Mouse (Mus musculus): ENCODE results near the gene Erich3. TPM values are rescaled to one million over a fixed set of nuclear protein-coding genes. Genes with fewer than 3 reads are reported as not detected.

The Erich3 gene
- polyA plus RNA-seq, 1 experiment from 2014 or later: 0.08 TPM

- no peak overlapping the region for H3K4me3 ChIP-seq (ENCODE audit: low read depth, low read length)
- ATAC-seq (ENCODE audit: insufficient number of reproducible peaks, low FRiP score, low TSS enrichment, low read depth) (peak; percentile 44; the same call in 1 of the 2 replicates), DNase-seq (ENCODE audit: low spot score) (no peak)
- H3K9me3 ChIP-seq (ENCODE audit: control insufficient read depth, low read length): no peaks in the 10 kb centered on the region
- no peak overlapping the region for H3K9ac ChIP-seq (ENCODE audit: low read length)
- no peak overlapping the region for H3K27ac ChIP-seq (replicated peaks; ENCODE audit: low read depth, low read length)
- no peaks in the 10 kb centered on the region for H3K4me1 ChIP-seq (ENCODE audit: control insufficient read depth, insufficient read depth, low read length)
- WGBS: 56% methylated on average over 7 of the region's 7 CpGs
- no peak overlapping the region for H3K4me2 ChIP-seq (ENCODE audit: low read depth, severe bottlenecking)
- H3K36me3 ChIP-seq (ENCODE audit: control insufficient read depth, insufficient read depth, low read length): no peaks in the 10 kb centered on the region
- H3K27me3 ChIP-seq (ENCODE audit: control insufficient read depth, insufficient read depth, low read length): peaks cover 3% of the 10 kb centered on the region; the same call in 1 of the 2 replicates
These were observed 16.2 kb upstream of the Erich3 start for GRCm38 (mm10) chr3:154647443-154647780.

GRCm38 (mm10) chr3:154649411-154650285 is 14.0 kb upstream of the Erich3 start:
- 49% methylated on average over 20 of the region's 20 CpGs for WGBS

GRCm38 (mm10) chr3:154651192-154651821 is 12.4 kb upstream of the Erich3 start:
- Histone ChIP-seq H3K27ac (replicated peaks; ENCODE audit: low read depth, low read length) (no peak overlapping the region), H3K27me3 (ENCODE audit: control insufficient read depth, insufficient read depth, low read length) (peaks cover 3% of the 10 kb centered on the region; the same call in 1 of the 2 replicates), H3K4me2 (ENCODE audit: low read depth, severe bottlenecking) (no peak overlapping the region), H3K36me3 (ENCODE audit: control insufficient read depth, insufficient read depth, low read length) (no peaks in the 10 kb centered on the region), H3K9ac (ENCODE audit: low read length) (no peak overlapping the region), H3K4me1 (ENCODE audit: control insufficient read depth, insufficient read depth, low read length) (no peaks in the 10 kb centered on the region), H3K9me3 (ENCODE audit: control insufficient read depth, low read length) (no peaks in the 10 kb centered on the region), H3K4me3 (ENCODE audit: low read depth, low read length) (no peak overlapping the region)
- 83% methylated on average over 10 of the region's 10 CpGs for whole genome bisulfite sequencing
- ATAC-seq (ENCODE audit: insufficient number of reproducible peaks, low FRiP score, low TSS enrichment, low read depth): no peak
- DNase-seq (ENCODE audit: low spot score): no peak

More at GRCm38 (mm10) chr3:154649411-154650285, 14.0 kb upstream of the Erich3 start:
- no peaks in the 10 kb centered on the region for H3K9me3 ChIP-seq (ENCODE audit: control insufficient read depth, low read length)
- 0 out of 2 replicates have a peak, but pooled peaks have one; percentile 22 for ATAC-seq (ENCODE audit: insufficient number of reproducible peaks, low FRiP score, low TSS enrichment, low read depth)
- no peak overlapping the region for H3K4me2 ChIP-seq (ENCODE audit: low read depth, severe bottlenecking)
- H3K9ac ChIP-seq (ENCODE audit: low read length): no peak overlapping the region
- H3K27me3 ChIP-seq (ENCODE audit: control insufficient read depth, insufficient read depth, low read length): peaks cover 3% of the 10 kb centered on the region; the same call in 1 of the 2 replicates
- no peaks in the 10 kb centered on the region for H3K36me3 ChIP-seq (ENCODE audit: control insufficient read depth, insufficient read depth, low read length)
- no peak overlapping the region for H3K4me3 ChIP-seq (ENCODE audit: low read depth, low read length)
- H3K4me1 ChIP-seq (ENCODE audit: control insufficient read depth, insufficient read depth, low read length): no peaks in the 10 kb centered on the region
- no peak overlapping the region for H3K27ac ChIP-seq (replicated peaks; ENCODE audit: low read depth, low read length)
- no peak for DNase-seq (ENCODE audit: low spot score)

GRCm38 (mm10) chr3:154652581-154653420 is 10.9 kb upstream of the Erich3 start:
- DNase-seq (ENCODE audit: low spot score) (peak; percentile 89), ATAC-seq (ENCODE audit: insufficient number of reproducible peaks, low FRiP score, low TSS enrichment, low read depth) (peak; percentile 67; the same call in 1 of the 2 replicates)
- H3K27ac ChIP-seq (replicated peaks; ENCODE audit: low read depth, low read length): no peak overlapping the region
- H3K4me1 ChIP-seq (ENCODE audit: control insufficient read depth, insufficient read depth, low read length): no peaks in the 10 kb centered on the region
- no peaks in the 10 kb centered on the region for H3K36me3 ChIP-seq (ENCODE audit: control insufficient read depth, insufficient read depth, low read length)
- no peak overlapping the region for H3K4me3 ChIP-seq (ENCODE audit: low read depth, low read length)
- WGBS: 48% methylated on average over 24 of the region's 24 CpGs
- peaks cover 3% of the 10 kb centered on the region; the same call in 1 of the 2 replicates for H3K27me3 ChIP-seq (ENCODE audit: control insufficient read depth, insufficient read depth, low read length)
- no peak overlapping the region for H3K4me2 ChIP-seq (ENCODE audit: low read depth, severe bottlenecking)
- no peak overlapping the region for H3K9ac ChIP-seq (ENCODE audit: low read length)
- H3K9me3 ChIP-seq (ENCODE audit: control insufficient read depth, low read length): no peaks in the 10 kb centered on the region

- 68% methylated on average over 5 of the region's 5 CpGs for WGBS
- H3K27me3 ChIP-seq (ENCODE audit: control insufficient read depth, insufficient read depth, low read length): peaks cover 3% of the 10 kb centered on the region; the same call in 1 of the 2 replicates
These were observed 10.2 kb upstream of the Erich3 start for GRCm38 (mm10) chr3:154653454-154653853.

GRCm38 (mm10) chr3:154654284-154654683 is 9.4 kb upstream of the Erich3 start:
- Histone ChIP-seq H3K9me3 (ENCODE audit: control insufficient read depth, low read length) (no peaks in the 10 kb centered on the region), H3K4me1 (ENCODE audit: control insufficient read depth, insufficient read depth, low read length) (no peaks in the 10 kb centered on the region), H3K9ac (ENCODE audit: low read length) (no peak overlapping the region), H3K27me3 (ENCODE audit: control insufficient read depth, insufficient read depth, low read length) (peaks cover 3% of the 10 kb centered on the region; the same call in 1 of the 2 replicates), H3K36me3 (ENCODE audit: control insufficient read depth, insufficient read depth, low read length) (no peaks in the 10 kb centered on the region), H3K4me2 (ENCODE audit: low read depth, severe bottlenecking) (no peak overlapping the region), H3K27ac (replicated peaks; ENCODE audit: low read depth, low read length) (no peak overlapping the region), H3K4me3 (ENCODE audit: low read depth, low read length) (no peak overlapping the region)
- DNase-seq (ENCODE audit: low spot score): no peak
- ATAC-seq (ENCODE audit: insufficient number of reproducible peaks, low FRiP score, low TSS enrichment, low read depth): 0 out of 2 replicates have a peak, but pooled peaks have one; percentile 28
- 68% methylated on average over 6 of the region's 6 CpGs for WGBS

More at GRCm38 (mm10) chr3:154653454-154653853, 10.2 kb upstream of the Erich3 start:
- DNase-seq (ENCODE audit: low spot score) (no peak), ATAC-seq (ENCODE audit: insufficient number of reproducible peaks, low FRiP score, low TSS enrichment, low read depth) (no peak)
- Histone ChIP-seq H3K9ac (ENCODE audit: low read length) (no peak overlapping the region), H3K4me3 (ENCODE audit: low read depth, low read length) (no peak overlapping the region), H3K4me2 (ENCODE audit: low read depth, severe bottlenecking) (no peak overlapping the region), H3K4me1 (ENCODE audit: control insufficient read depth, insufficient read depth, low read length) (no peaks in the 10 kb centered on the region), H3K27ac (replicated peaks; ENCODE audit: low read depth, low read length) (no peak overlapping the region), H3K36me3 (ENCODE audit: control insufficient read depth, insufficient read depth, low read length) (no peaks in the 10 kb centered on the region), H3K9me3 (ENCODE audit: control insufficient read depth, low read length) (no peaks in the 10 kb centered on the region)

- H3K4me1 ChIP-seq (ENCODE audit: control insufficient read depth, insufficient read depth, low read length): no peaks in the 10 kb centered on the region
- WGBS: 72% methylated on average over 12 of the region's 12 CpGs
- no peak for DNase-seq (ENCODE audit: low spot score)
- no peak overlapping the region for H3K9ac ChIP-seq (ENCODE audit: low read length)
- H3K4me2 ChIP-seq (ENCODE audit: low read depth, severe bottlenecking): no peak overlapping the region
- H3K36me3 ChIP-seq (ENCODE audit: control insufficient read depth, insufficient read depth, low read length): no peaks in the 10 kb centered on the region
- no peak for ATAC-seq (ENCODE audit: insufficient number of reproducible peaks, low FRiP score, low TSS enrichment, low read depth)
- peaks cover 3% of the 10 kb centered on the region; the same call in 1 of the 2 replicates for H3K27me3 ChIP-seq (ENCODE audit: control insufficient read depth, insufficient read depth, low read length)
- H3K9me3 ChIP-seq (ENCODE audit: control insufficient read depth, low read length): no peaks in the 10 kb centered on the region
- H3K27ac ChIP-seq (replicated peaks; ENCODE audit: low read depth, low read length): no peak overlapping the region
- no peak overlapping the region for H3K4me3 ChIP-seq (ENCODE audit: low read depth, low read length)
These were observed 8.8 kb upstream of the Erich3 start for GRCm38 (mm10) chr3:154654901-154655300.

GRCm38 (mm10) chr3:154655711-154656110 is 7.9 kb upstream of the Erich3 start:
- Histone ChIP-seq H3K4me1 (ENCODE audit: control insufficient read depth, insufficient read depth, low read length) (no peaks in the 10 kb centered on the region), H3K4me3 (ENCODE audit: low read depth, low read length) (no peak overlapping the region), H3K27me3 (ENCODE audit: control insufficient read depth, insufficient read depth, low read length) (peaks cover 3% of the 10 kb centered on the region; the same call in 1 of the 2 replicates), H3K36me3 (ENCODE audit: control insufficient read depth, insufficient read depth, low read length) (no peaks in the 10 kb centered on the region), H3K4me2 (ENCODE audit: low read depth, severe bottlenecking) (no peak overlapping the region), H3K27ac (replicated peaks; ENCODE audit: low read depth, low read length) (no peak overlapping the region), H3K9me3 (ENCODE audit: control insufficient read depth, low read length) (no peaks in the 10 kb centered on the region), H3K9ac (ENCODE audit: low read length) (no peak overlapping the region)
- DNase-seq (ENCODE audit: low spot score) (no peak), ATAC-seq (ENCODE audit: insufficient number of reproducible peaks, low FRiP score, low TSS enrichment, low read depth) (no peak)
- 90% methylated on average over 5 of the region's 5 CpGs for WGBS

Data from limb, embryonic 11.5 days (tissue).